Mouse (Mus musculus): Measurements from ENCODE around the gene Igfbp5. TPM values are rescaled to one million over a fixed set of nuclear protein-coding genes. Genes with fewer than 3 reads are reported as not detected.

The Igfbp5 gene
- total and polyA plus RNA-seq, 3 experiments, result 0.03 TPM; not detected in 2

- peaks cover 0 to 2% of the 10 kb centered on the region in 2 experiments; a peak in 2 of 4 replicates for H3K27me3 ChIP-seq (ENCODE audit: control insufficient read depth in 1 of 2, insufficient read depth in 2 of 2, low read length in 2 of 2)
- no peak for DNase-seq (ENCODE audit: low read depth, low spot score)
- H3K4me3 ChIP-seq (ENCODE audit: control insufficient read depth in 1 of 2, insufficient read depth in 1 of 2, low read depth in 2 of 2, low read length in 2 of 2), result no peak overlapping the region
- no peaks in the 10 kb centered on the region for H3K79me2 ChIP-seq (ENCODE audit: control insufficient read depth, insufficient read depth, low read length, poor library complexity)
- no peak for TF ChIP-seq ZKSCAN1 (IDR thresholded peaks at IDR 0.05; ENCODE audit: low read depth, low read length)
- TF ChIP-seq MAX (IDR thresholded peaks at IDR 0.05; ENCODE audit: low read length), result no peak
- TF ChIP-seq SIN3A (IDR thresholded peaks at IDR 0.05; ENCODE audit: low read length), result no peak
- no peak for TF ChIP-seq HCFC1 (IDR thresholded peaks at IDR 0.05; ENCODE audit: low read depth, low read length)
- no peak for TF ChIP-seq USF1 (IDR thresholded peaks at IDR 0.05; ENCODE audit: low read depth, low read length)
- TF ChIP-seq GABPA (IDR thresholded peaks at IDR 0.05; ENCODE audit: low read depth, low read length), result no peak
- no peak for TF ChIP-seq MXI1 (IDR thresholded peaks at IDR 0.05; ENCODE audit: low read depth, low read length)
- no peak for TF ChIP-seq POLR2A (IDR thresholded peaks at IDR 0.05; ENCODE audit: control insufficient read depth in 1 of 2, insufficient read depth in 1 of 2, low read depth in 1 of 2, low read length in 2 of 2, poor library complexity in 1 of 2)
- TF ChIP-seq ZNF384 (IDR thresholded peaks at IDR 0.05; ENCODE audit: low read depth, low read length), result no peak
- TF ChIP-seq ZMIZ1 (IDR thresholded peaks at IDR 0.05; ENCODE audit: low read depth, low read length), result no peak
- no peak for TF ChIP-seq EP300 (IDR thresholded peaks at IDR 0.05; ENCODE audit: low read depth in 1 of 2, low read length in 2 of 2)
- TF ChIP-seq MYC (IDR thresholded peaks at IDR 0.05; ENCODE audit: low read depth, low read length), result no peak
- no peak for TF ChIP-seq TAL1 (IDR thresholded peaks at IDR 0.05; ENCODE audit: low read length)
- TF ChIP-seq KAT2A (conservative IDR thresholded peaks at IDR 0.05; ENCODE audit: low read depth, low read length), result no peak
- no peak for TF ChIP-seq TCF12 (IDR thresholded peaks at IDR 0.05; ENCODE audit: low read depth, low read length)
- no peak for TF ChIP-seq POLR2AphosphoS5 (IDR thresholded peaks at IDR 0.05; ENCODE audit: borderline replicate concordance, low read depth, low read length)
- H3K27ac ChIP-seq (ENCODE audit: control insufficient read depth, low read depth, low read length), result no peak overlapping the region
- H3K4me1 ChIP-seq (ENCODE audit: control insufficient read depth in 1 of 2, insufficient read depth in 2 of 2, low read length in 2 of 2), result peaks cover 10 to 14% of the 10 kb centered on the region in 2 experiments
- H3K9ac ChIP-seq (ENCODE audit: control insufficient read depth, low read depth, low read length, poor library complexity, severe bottlenecking), result no peak overlapping the region
- peaks cover 0 to 12% of the 10 kb centered on the region in 2 experiments; a peak in 2 of 4 replicates for H3K36me3 ChIP-seq (ENCODE audit: control insufficient read depth in 1 of 2, insufficient read depth in 2 of 2, low read length in 2 of 2)
- no peaks in the 10 kb centered on the region for H3K9me3 ChIP-seq (replicated peaks; ENCODE audit: insufficient read depth, low read length)
Observed at GRCm38 (mm10) chr1:72864272-72864671, 10.4 kb downstream of the Igfbp5 start.

GRCm38 (mm10) chr1:72863692-72864091 lies 11.0 kb downstream of the Igfbp5 start:
- no peak for DNase-seq (ENCODE audit: low read depth, low spot score)
- TF ChIP-seq MAFK (IDR thresholded peaks at IDR 0.05; ENCODE audit: borderline replicate concordance, low read depth, low read length) (no peak), GABPA (IDR thresholded peaks at IDR 0.05; ENCODE audit: low read depth, low read length) (no peak), TBP (IDR thresholded peaks at IDR 0.05; ENCODE audit: low read depth, low read length) (no peak), POLR2AphosphoS2 (IDR thresholded peaks at IDR 0.05; ENCODE audit: low read length) (no peak), EP300 (IDR thresholded peaks at IDR 0.05; ENCODE audit: low read depth in 1 of 2, low read length in 2 of 2) (no peak), ZMIZ1 (IDR thresholded peaks at IDR 0.05; ENCODE audit: low read depth, low read length) (no peak), RAD21 (IDR thresholded peaks at IDR 0.05; ENCODE audit: low read depth, low read length) (no peak), MEF2A (IDR thresholded peaks at IDR 0.05; ENCODE audit: extremely low read depth, insufficient replicate concordance, low read depth, low read length, poor library complexity, severe bottlenecking) (no peak)
- Histone ChIP-seq H3K4me3 (ENCODE audit: control insufficient read depth in 1 of 2, insufficient read depth in 1 of 2, low read depth in 2 of 2, low read length in 2 of 2) (no peak overlapping the region), H3K9me3 (replicated peaks; ENCODE audit: insufficient read depth, low read length) (no peaks in the 10 kb centered on the region), H3K79me2 (ENCODE audit: control insufficient read depth, insufficient read depth, low read length, poor library complexity) (no peaks in the 10 kb centered on the region), H3K9ac (ENCODE audit: control insufficient read depth, low read depth, low read length, poor library complexity, severe bottlenecking) (no peak overlapping the region), H3K27ac (ENCODE audit: control insufficient read depth, low read depth, low read length) (no peak overlapping the region), H3K27me3 (ENCODE audit: control insufficient read depth in 1 of 2, insufficient read depth in 2 of 2, low read length in 2 of 2) (peaks cover 0 to 2% of the 10 kb centered on the region in 2 experiments; a peak in 2 of 4 replicates), H3K36me3 (ENCODE audit: control insufficient read depth in 1 of 2, insufficient read depth in 2 of 2, low read length in 2 of 2) (peaks cover 0 to 10% of the 10 kb centered on the region in 2 experiments; a peak in 2 of 4 replicates), H3K4me1 (ENCODE audit: control insufficient read depth in 1 of 2, insufficient read depth in 2 of 2, low read length in 2 of 2) (peaks cover 6 to 8% of the 10 kb centered on the region in 2 experiments)
